Mouse (Mus musculus): ENCODE data around the gene Smpd4. TPM values are rescaled to one million over a fixed set of nuclear protein-coding genes. Genes with fewer than 3 reads are reported as not detected.

Gene Smpd4
- total RNA-seq, 4 experiments from 2014 or later, result 19.0 to 23.8 (median 20.1) TPM

- DNase-seq (ENCODE audit: low spot score), result no peak
Measured at GRCm38 (mm10) chr16:17638036-17638628, 19.0 kb downstream of the Smpd4 start.

GRCm38 (mm10) chr16:17639081-17639480 lies 19.9 kb downstream of the Smpd4 start:
- DNase-seq (ENCODE audit: low spot score), result no peak

DNA sequence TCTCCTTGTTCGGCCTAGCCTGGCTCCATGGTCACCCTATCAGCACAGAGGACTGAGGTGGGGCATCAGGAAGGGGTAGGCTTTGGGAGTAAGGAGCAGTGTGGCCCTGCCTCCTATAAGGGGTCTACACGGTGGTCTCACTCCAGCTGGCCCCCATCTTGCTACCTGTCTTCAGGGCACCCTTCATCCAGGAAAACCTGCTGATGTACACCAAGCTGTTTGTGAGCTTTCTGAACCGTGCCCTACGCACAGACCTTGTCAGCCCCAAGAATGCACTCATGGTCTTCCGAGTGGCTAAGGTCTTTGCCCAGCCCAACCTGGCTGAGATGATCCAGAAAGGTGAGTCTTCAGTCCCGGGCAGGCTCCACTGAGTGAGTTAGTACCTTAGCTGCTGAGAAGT lies 20.8 kb downstream of the Smpd4 start:
- DNase-seq (ENCODE audit: low spot score), result no peak

GRCm38 (mm10) chr16:17640706-17641105 lies 21.6 kb downstream of the Smpd4 start:
- DNase-seq (ENCODE audit: low spot score), result no peak

DNA sequence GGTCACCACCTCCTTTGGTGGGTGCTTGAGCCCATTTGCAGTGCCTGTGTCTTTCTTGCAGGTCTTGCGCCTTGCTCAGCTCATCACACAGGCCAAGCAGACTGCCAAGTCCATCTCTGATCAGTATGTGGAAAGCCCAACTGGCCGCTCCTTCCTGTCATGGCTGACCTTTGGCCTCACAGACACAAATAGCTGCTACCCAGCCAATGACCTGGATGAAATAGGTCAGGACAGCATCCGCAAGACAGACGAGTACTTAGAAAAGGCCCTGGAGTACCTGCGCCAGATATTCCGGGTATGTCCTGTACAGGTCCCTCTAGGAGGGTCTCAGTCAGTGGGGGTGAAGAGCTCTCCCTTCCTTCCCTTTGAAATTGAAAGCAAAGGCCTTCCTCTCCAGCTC lies 22.1 kb downstream of the Smpd4 start:
- DNase-seq (ENCODE audit: low spot score), result no peak

- DNase-seq (ENCODE audit: low spot score), result no peak
Measured at GRCm38 (mm10) chr16:17642311-17642710, 23.2 kb downstream of the Smpd4 start.

DNA sequence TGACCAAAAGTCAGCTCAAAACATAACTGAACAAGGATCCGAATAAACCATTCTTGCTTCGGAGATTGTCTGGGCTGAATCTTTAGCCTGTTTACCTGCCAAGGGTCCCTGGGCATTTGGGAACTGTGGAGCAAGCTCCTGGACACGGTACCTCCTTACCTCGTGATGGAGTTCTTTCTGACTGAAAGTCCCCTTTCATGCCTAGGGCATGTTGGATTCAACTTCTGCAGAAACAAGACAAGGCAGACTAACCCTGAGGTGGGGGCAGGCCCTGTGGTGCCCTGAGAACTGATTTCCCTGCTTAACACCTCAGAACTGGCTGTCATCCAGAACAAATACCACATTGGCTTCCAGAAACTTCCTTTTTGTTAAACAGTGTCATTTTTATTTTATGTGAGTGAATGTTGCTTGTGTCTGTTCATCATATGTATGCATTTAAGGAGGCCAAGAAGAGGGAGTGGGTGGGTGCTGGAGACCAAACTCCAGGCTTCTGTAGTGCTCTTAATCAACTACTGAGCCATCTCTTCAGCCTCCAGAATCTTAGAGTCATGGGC lies 24.4 kb downstream of the Smpd4 start:
- DNase-seq (ENCODE audit: low spot score), result no peak

- DNase-seq (ENCODE audit: low spot score), result peak; percentile 70
Measured at GRCm38 (mm10) chr16:17646310-17647114, 27.4 kb downstream of the Smpd4 start, which contains the start of gene Ccdc74a. Gene Ccdc74a, plus strand, starts transcription at chr16:17646470.

- DNase-seq (ENCODE audit: low spot score), result no peak
Measured at GRCm38 (mm10) chr16:17647156-17647555, 28.0 kb downstream of the Smpd4 start.

- no peak for DNase-seq (ENCODE audit: low spot score)
Measured at GRCm38 (mm10) chr16:17647566-17648340, 28.6 kb downstream of the Smpd4 start.

- DNase-seq (ENCODE audit: low spot score), result no peak
Measured at GRCm38 (mm10) chr16:17649925-17650605, 30.9 kb downstream of the Smpd4 start.

DNA sequence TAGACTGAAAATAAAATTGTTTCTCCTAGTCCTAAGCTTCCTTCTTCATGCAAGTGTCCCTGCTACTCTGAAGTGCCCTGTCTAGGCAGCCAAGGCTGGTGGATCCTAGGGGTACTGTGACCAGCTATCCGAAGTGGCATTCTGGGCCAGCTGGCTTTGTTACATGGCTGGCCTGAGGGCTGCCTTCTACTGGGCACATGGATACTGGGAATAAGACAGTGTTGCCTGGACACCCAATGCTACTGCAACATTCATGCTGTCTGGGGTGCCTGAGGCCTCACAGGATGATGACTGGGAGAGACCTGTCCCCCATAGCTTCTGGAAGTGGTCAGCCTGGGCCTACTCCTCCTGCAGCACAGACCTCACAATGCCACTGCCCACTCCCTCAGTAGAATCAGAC lies 31.6 kb downstream of the Smpd4 start:
- no peak for DNase-seq (ENCODE audit: low spot score)

DNA sequence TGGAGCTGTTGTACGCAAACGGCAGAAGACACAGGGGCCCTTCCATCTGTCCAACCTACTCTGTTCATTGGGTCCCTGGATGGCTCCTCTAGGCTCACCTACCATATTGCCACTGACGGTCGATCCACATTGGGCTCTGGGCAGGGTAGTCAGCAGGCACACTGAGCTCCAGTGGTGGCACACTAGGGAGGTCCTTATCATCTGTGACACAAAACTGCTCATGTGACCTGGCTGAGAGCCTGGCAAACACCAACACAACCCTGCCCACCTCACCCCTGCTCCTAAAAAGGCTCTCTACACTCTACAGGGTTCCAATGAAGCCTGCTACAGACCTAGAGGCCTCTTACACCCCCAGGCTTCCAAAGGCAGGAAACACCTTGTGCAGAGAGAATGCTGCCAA lies 33.5 kb downstream of the Smpd4 start:
- DNase-seq (ENCODE audit: low spot score), result no peak

DNA sequence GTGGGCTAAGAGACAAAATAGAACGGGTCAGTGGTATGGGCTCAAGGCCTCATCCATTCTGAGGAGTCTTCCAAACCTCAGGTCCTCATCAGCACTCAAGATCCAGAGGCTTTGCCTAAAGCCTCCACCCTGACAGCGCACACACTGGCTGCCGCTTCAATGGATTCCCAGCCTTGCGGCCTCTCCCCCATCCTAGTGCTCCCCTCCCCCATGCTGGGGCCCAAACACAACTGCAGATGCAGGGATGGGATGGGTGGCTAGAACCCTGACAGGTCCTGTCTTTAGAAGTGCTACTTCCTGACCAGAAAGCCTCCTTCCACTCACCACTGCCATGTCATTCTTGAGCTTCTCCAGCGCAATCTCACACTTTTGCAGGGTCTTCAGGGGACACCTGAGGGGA lies 34.4 kb downstream of the Smpd4 start:
- DNase-seq (ENCODE audit: low spot score), result no peak

DNA sequence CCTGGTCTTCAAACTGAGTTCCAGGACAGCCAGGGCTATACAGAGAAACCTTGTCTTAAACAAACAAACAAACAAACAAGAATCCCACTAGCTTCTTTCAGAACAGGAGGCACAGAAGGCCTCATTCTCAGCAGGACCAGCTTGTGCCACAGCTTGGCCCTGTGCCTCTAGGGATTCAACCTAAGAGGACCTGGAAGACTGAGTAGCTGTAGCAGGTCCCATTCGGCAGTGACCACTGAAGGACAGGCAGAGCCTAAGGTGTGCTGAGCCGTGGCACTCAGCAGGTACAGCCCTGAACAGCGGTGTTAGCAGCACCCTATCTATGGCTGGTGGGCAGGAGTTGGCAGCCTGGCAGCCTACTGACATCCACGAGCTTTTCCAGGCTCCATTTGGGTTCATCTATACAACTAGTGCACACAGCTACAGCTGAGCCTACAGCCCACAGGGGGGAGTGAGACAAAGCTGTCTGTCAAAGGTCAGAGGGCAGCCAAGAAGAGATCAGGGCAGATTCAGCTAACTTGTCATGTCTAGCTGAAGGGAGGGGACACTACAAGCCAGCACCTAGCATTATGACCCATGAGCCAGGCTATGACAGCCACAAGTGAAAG lies 35.1 kb downstream of the Smpd4 start:
- DNase-seq (ENCODE audit: low spot score), result no peak

DNA sequence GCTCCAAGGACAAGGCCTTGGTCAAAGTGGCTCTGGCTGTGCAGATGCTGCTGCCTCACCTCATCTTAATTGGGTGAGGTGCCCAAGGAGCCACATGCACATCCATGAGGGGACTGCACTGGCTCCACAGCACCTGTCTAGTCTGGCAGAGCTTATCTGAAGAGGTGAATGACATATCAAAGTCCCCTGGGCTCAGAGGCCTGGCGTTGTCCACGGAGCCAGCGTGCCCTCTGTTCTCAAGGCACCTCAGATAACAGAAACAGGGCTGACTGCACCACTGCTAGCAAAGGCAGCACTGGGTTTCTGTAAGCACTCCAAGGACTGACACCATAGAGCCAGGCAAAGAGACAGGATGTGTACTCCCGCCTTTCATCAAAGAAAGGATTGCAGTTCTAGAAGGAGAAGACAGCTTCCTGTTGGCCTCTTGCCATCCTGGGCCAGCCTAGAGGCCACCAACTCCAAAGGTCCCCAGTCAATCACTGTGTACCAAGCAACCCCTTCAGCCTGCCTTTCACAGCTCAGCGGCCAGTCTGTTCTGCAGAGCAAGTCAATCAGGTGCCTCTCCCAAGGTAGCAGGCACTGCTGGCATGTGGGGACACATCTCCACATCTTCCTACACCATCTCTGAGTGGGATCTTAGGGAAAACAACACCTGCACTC lies 37.2 kb downstream of the Smpd4 start:
- no peak for DNase-seq (ENCODE audit: low spot score)

DNA sequence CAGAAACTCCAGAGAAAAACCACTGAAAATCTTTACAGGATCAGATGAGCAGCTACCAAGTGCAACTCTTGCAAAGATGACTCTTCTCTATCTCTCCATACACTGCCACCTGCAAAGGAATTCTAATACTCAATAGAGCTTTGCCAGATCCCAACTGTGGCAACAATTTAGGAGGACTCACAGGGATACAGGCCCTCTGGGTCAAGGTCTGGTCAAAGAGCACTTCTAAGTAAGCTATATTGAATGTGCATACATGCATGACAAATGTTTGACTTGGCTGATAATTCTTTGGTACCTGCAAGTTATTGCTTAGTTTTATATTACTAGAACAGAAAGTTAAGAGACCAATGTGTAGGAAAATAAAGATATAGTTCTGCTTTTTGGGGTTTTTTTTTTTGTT lies 46.4 kb downstream of the Smpd4 start:
- DNase-seq (ENCODE audit: low spot score), result no peak

- no peak for DNase-seq (ENCODE audit: low spot score)
Measured at GRCm38 (mm10) chr16:17669886-17670285, 50.7 kb downstream of the Smpd4 start.
